Mouse (Mus musculus) intestine, embryonic 16.5 days (tissue): ENCODE measurements around the gene Ppm1k. TPM values are rescaled to one million over a fixed set of nuclear protein-coding genes. Genes with fewer than 3 reads are reported as not detected.

Experiments
- ATAC-seq: fragments of 200-750 bp; cut with Nextera tagmentation; 2 replicates; pipeline ENCODE4 v1.8.0; 2017; ENCODE audit warnings: moderate TSS enrichment, moderate library complexity
- H3K27ac ChIP-seq: fragments of 300-500 bp; sonication (generic); 2 replicates; pipeline ENCODE4 v1.5.1; 2014; ENCODE audit warnings: mild to moderate bottlenecking, low read length
- H3K27me3 ChIP-seq: fragments of 300-500 bp; sonication (generic); replicated peaks from 2 replicates; pipeline ENCODE4 v1.6.1; 2014; ENCODE audit warnings: low read length, control low read depth, mixed read lengths; ENCODE audit not compliant: control insufficient read depth, insufficient read depth
- H3K36me3 ChIP-seq: fragments of 300-500 bp; sonication (generic); 2 replicates; pipeline ENCODE4 v1.6.1; 2014; ENCODE audit warnings: low read length, control low read depth; ENCODE audit not compliant: control insufficient read depth, insufficient read depth
- H3K4me1 ChIP-seq: fragments of 300-500 bp; sonication (generic); 2 replicates; pipeline ENCODE4 v1.6.1; 2014; ENCODE audit warnings: low read length, control low read depth, mixed read lengths; ENCODE audit not compliant: control insufficient read depth, insufficient read depth
- H3K4me2 ChIP-seq: fragments of 300-500 bp; sonication (generic); 2 replicates; pipeline ENCODE4 v1.6.1; 2014; ENCODE audit warnings: low read depth, low read length, control low read depth
- H3K4me3 ChIP-seq: fragments of 300-500 bp; sonication (generic); 2 replicates; pipeline ENCODE4 v1.5.1; 2014; ENCODE audit warnings: mild to moderate bottlenecking, low read length
- H3K9ac ChIP-seq: fragments of 300-500 bp; sonication (generic); 2 replicates; pipeline ENCODE4 v1.6.1; 2014; ENCODE audit warnings: low read depth, low read length
- H3K9me3 ChIP-seq: fragments of 300-500 bp; sonication (generic); 2 replicates; pipeline ENCODE4 v1.6.1; 2016; ENCODE audit warnings: low read length, control low read depth; ENCODE audit not compliant: control insufficient read depth
- WGBS: fragments of 180-500 bp; shearing (Covaris S2); extraction: QIAGEN DNeasy Blood & Tissue Kit; methylation state at CpG from one replicate; pipeline ENCODE4 v1.1.7; 2014; 5-methylcytosine and 5-hydroxymethylcytosine counted together
- polyA plus RNA-seq: library from polyadenylated mRNA; unstranded; fragments of >200 nt; fragmentation: Nextera tagmentation; extraction: Ambion mirVana; gene quantifications from 2 replicates; pipeline ENCODE4 v1.2.1, GENCODE M21; 2015

Ppm1k gene
- 3.4 and 3.9 TPM in 2 replicates for polyA plus RNA-seq

DNA sequence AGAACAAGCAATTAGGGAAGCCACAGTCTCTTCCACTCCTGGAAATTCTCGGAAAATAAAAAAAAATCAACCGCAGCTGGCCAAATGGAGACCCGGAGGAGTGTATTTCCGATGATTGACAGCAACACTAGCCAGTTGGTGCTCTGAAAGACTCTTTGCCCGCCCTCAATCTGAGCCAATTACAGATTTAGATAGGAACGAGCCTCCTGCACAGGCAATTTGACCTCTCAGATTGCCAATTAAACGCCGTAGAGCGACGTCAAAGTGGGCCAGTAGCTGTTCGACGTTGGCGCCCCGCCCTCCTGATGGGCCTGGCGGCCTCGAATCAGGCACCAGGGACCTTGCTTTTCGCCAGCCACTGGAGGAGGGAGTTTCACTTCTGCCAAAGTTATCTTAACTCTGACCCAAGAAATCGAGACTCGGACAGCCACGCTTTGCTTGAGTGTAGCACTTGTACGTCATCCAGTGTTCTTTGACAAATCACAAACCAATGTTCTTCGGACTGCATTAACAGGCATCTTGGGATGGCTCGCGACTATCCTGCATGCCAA, at the start of gene Ppm1k:
Gene Ppm1k (minus strand): TSS at position 83 of the 551 bp plus-strand sequence.
- under 1% methylated on average over 24 of the region's 24 CpGs for WGBS
- peak within 1 kb of the TSS; percentile 81 for H3K4me3 ChIP-seq

DNA sequence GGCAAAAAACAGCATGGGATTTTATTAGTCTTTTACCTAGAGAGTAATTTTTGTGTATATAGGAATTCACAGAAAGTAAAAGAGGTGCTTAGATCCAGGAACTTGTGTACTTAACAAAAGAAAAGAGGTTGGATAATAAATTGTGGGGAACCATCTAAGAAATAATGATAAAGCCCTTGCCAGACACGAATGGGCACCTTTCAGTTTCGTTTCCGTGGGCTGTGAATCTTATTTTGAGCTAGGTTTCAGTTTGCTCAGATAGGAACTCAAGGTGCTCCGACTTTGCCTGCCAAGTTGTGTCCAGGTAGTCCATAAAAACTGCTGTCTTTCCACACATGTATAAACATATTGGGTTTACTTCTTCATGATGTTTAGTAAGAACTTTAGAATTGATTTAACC, 47.1 kb upstream of the Ppm1k start:
- H3K27me3 ChIP-seq = no peaks in the 10 kb centered on the region
- H3K27ac ChIP-seq = no peak overlapping the region
- no peak overlapping the region for H3K4me3 ChIP-seq
- no peak for ATAC-seq
- no peaks in the 10 kb centered on the region for H3K4me1 ChIP-seq
- no peak overlapping the region for H3K4me2 ChIP-seq
- H3K36me3 ChIP-seq = no peaks in the 10 kb centered on the region
- no peaks in the 10 kb centered on the region for H3K9me3 ChIP-seq
- 74% methylated on average over 4 of the region's 4 CpGs for WGBS
- no peak overlapping the region for H3K9ac ChIP-seq

More for the DNA sequence above, at the start of gene Ppm1k:
- H3K4me1 ChIP-seq = peaks cover 18% of the 10 kb centered on the region
- no peaks in the 10 kb centered on the region for H3K27me3 ChIP-seq
- H3K36me3 ChIP-seq = no peaks in the 10 kb centered on the region
- no peaks in the 10 kb centered on the region for H3K9me3 ChIP-seq
- H3K27ac ChIP-seq = peak within 1 kb of the TSS; percentile 91
- peak; percentile 99 for ATAC-seq
- H3K4me2 ChIP-seq = peak within 1 kb of the TSS; percentile 76
- peak within 1 kb of the TSS; percentile 84 for H3K9ac ChIP-seq

DNA sequence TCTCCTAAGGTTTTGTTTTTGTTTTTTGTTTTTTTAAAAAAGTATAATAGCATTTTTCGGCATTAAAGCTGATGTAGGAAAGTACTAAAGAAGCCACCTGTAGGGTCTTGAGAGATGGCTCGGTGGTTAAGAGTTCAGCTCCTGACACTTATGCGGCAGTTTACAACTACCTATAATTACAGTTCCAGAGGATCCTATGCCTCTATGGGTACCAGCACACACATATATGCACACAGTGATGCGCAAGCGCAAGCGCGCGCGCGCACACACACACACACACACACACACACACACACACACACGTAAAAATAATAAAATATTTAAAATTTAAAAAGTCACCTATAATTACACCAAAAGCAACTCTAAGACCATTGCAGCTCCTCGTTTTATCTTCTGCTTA, 46.3 kb upstream of the Ppm1k start:
- Histone ChIP-seq H3K4me2 (peak overlapping the region; percentile 90), H3K4me1 (no peaks in the 10 kb centered on the region), H3K4me3 (peak overlapping the region; percentile 73), H3K9ac (no peak overlapping the region), H3K27ac (no peak overlapping the region), H3K27me3 (no peaks in the 10 kb centered on the region), H3K36me3 (no peaks in the 10 kb centered on the region), H3K9me3 (no peaks in the 10 kb centered on the region)
- ATAC-seq = peak; percentile 45; the same call in 1 of the 2 replicates
- WGBS = 84% methylated on average over 12 of the region's 12 CpGs

DNA sequence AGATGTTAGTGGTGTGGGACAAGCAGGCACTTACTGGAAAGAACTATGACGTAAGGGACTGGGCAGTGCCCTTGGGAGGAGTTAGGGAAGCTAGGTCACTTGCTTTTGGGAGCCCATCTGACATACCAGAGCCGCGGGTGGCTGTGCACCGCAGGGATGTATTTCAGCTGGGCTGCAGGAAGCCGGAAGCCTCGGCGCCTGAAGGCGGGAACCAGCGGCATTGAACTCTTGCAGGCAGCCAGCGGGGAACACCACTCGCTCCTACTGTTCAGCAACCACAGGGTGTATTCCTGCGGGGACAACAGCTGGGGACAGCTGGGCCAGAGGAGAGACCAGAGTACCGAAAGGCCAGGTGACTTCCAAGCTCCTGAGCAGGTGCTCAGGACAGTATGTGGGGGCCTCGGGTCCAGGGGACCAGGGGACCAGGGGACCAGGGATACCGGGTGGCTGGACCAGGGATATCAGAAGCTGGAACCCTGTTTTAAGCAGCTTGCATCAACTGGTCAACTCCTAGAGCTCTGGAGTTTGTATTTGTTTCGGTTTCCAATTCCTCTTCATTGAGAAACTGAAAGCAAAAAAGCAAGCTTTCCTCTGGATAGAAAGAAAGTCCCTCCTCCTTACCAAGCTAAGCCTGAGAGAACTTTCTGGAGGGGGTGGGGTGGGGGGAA, 45.7 kb upstream of the Ppm1k start, which contains the start of gene Herc6:
Gene Herc6 (plus strand): TSS at position 120 of the 668 bp plus-strand sequence.
- Histone ChIP-seq H3K4me2 (peak within 1 kb of the TSS; percentile 90), H3K9ac (peak within 1 kb of the TSS; percentile 73), H3K4me3 (peak within 1 kb of the TSS; percentile 73), H3K27me3 (no peaks in the 10 kb centered on the region), H3K4me1 (no peaks in the 10 kb centered on the region), H3K27ac (peak within 1 kb of the TSS; percentile 87), H3K36me3 (no peaks in the 10 kb centered on the region), H3K9me3 (no peaks in the 10 kb centered on the region)
- WGBS = 2% methylated on average over 16 of the region's 16 CpGs
- peak; percentile 94 for ATAC-seq

DNA sequence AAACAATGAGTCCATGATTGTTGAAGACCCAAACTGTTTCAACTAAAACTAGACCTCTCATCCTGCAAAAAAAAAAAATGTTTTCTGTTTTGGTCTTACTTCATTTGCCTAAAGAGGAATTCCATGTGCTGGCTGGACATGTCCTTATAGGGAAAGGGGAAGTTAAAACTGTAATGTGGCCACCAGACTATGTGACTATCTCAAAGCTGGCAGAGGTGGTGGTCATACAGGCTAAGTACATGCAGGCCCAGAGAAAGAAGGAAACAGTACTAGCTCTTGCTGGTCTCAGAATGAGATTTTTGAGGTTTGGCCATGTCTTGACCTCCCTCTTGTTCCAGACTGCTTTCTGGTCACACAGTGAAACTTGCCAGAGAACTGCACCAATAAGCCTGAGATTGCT, 36.3 kb upstream of the Ppm1k start:
- Histone ChIP-seq H3K4me1 (no peaks in the 10 kb centered on the region), H3K9ac (no peak overlapping the region), H3K4me3 (no peak overlapping the region), H3K9me3 (no peaks in the 10 kb centered on the region), H3K27ac (no peak overlapping the region), H3K36me3 (no peaks in the 10 kb centered on the region), H3K27me3 (no peaks in the 10 kb centered on the region), H3K4me2 (no peak overlapping the region)
- ATAC-seq = no peak

DNA sequence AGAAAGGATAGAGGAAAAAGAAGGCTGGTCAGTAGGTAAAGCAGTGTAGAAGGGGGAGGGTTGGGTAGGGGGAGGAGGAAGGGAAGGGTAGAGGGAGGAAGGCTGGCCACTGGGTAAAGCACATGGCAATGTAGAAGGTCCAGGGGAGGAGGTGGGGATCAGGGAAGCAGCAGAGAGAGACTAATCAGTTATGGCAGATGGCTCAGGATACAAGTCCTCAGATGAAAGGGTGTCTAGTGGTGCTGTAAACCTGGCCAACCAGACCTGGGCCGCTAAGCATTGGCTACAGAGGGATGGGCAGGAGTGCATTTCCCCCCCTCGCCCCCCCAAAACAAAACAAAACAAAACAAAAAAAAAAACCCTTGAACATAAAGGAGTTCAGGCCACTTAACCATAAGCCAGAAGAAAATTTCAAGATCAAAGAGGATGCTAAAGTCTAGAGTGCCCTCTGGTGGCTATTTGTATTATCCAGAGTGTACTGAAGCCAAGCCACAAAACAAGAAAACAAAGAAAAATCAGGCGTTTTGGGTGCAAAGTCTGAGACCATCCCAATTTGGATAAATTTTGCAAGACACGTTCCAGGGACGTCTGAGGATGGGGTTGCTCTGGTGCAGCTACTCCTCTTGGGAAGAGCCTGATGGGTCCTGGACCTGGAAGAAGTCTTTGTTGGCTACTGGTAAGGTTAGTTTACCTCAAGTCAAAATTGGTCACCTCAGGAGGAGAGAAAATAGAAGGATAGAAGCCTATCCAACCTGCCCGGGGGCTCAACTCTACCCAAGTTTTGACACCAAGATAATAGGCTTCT, 35.1 kb upstream of the Ppm1k start:
- ATAC-seq = peak; percentile 59; the same call in 1 of the 2 replicates
- no peaks in the 10 kb centered on the region for H3K9me3 ChIP-seq
- no peak overlapping the region for H3K4me2 ChIP-seq
- 12% methylated on average over 6 of the region's 6 CpGs for WGBS
- H3K4me3 ChIP-seq = no peak overlapping the region
- H3K9ac ChIP-seq = no peak overlapping the region
- H3K4me1 ChIP-seq = no peaks in the 10 kb centered on the region
- H3K36me3 ChIP-seq = no peaks in the 10 kb centered on the region
- H3K27ac ChIP-seq = no peak overlapping the region
- no peaks in the 10 kb centered on the region for H3K27me3 ChIP-seq

DNA sequence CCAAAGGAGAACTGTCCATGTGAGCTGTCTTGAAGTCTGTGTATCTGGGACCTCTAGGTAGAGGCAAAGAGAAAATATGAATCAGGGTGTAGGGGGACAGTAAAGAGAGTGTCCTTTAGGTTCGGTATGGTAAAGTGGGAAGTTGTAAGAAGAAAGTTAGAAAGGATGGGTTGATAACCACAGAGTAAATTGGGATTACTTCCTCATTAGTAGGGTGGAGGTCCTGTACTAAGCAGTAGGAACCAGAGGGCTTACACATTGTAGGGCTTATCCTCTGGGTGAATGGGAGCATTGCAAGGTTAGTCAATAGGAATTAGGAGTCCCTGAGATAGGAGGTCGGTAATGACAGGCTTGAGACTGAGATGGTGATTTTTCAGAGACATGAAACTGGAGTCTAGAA, 32.4 kb upstream of the Ppm1k start:
- no peaks in the 10 kb centered on the region for H3K27me3 ChIP-seq
- H3K9me3 ChIP-seq = no peaks in the 10 kb centered on the region
- no peak overlapping the region for H3K9ac ChIP-seq
- 85% methylated on average over 2 of the region's 2 CpGs for WGBS
- H3K27ac ChIP-seq = no peak overlapping the region
- no peaks in the 10 kb centered on the region for H3K36me3 ChIP-seq
- ATAC-seq = no peak
- no peak overlapping the region for H3K4me3 ChIP-seq
- H3K4me1 ChIP-seq = no peaks in the 10 kb centered on the region
- H3K4me2 ChIP-seq = no peak overlapping the region

DNA sequence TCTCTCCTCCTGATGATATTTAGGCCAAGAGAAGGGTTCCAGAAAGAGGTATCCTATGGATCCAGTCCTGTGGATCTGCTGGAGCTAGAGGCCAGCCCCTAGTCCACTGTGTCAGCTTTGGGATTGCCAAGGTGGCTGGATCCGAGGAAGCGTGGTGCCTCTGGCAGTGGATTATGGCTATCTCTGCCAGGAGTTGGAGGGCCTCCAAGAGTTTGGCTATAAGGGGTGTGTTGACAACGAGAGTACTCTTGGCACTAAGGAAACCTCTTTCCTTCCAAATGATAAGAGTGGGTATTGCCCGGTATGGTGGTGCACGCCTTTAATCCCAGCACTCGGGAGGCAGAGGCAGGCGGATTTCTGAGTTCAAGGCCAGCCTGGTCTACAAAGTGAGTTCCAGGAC, 30.2 kb upstream of the Ppm1k start:
- WGBS = 89% methylated on average over 7 of the region's 7 CpGs
- Histone ChIP-seq H3K4me2 (no peak overlapping the region), H3K9ac (no peak overlapping the region), H3K27me3 (no peaks in the 10 kb centered on the region), H3K4me3 (no peak overlapping the region), H3K4me1 (no peaks in the 10 kb centered on the region), H3K36me3 (no peaks in the 10 kb centered on the region), H3K27ac (no peak overlapping the region), H3K9me3 (no peaks in the 10 kb centered on the region)
- ATAC-seq = no peak

DNA sequence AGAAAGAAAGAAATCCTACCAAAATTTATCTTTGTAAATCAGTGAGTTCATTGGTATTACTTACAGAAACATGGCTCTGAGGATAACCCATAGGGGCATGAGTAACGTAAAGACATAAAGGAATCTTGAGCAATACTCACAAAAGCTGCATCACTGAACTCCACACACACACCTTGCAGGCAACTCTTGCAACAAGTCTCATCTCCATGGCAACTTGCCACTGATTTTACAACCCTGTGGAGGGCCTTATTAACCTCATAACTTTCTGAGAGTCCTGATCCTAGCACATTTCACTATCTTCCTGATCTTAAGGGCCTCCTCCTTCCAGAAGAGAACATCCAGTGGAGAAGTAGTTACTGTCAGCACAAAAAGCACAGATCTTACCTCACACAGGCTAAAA, 28.2 kb upstream of the Ppm1k start:
- no peak overlapping the region for H3K4me2 ChIP-seq
- no peaks in the 10 kb centered on the region for H3K27me3 ChIP-seq
- H3K9me3 ChIP-seq = no peaks in the 10 kb centered on the region
- WGBS = 88% methylated on average over 1 of the region's 1 CpGs
- H3K4me1 ChIP-seq = no peaks in the 10 kb centered on the region
- H3K4me3 ChIP-seq = no peak overlapping the region
- no peak for ATAC-seq
- no peak overlapping the region for H3K9ac ChIP-seq
- no peaks in the 10 kb centered on the region for H3K36me3 ChIP-seq
- no peak overlapping the region for H3K27ac ChIP-seq
